Mouse (Mus musculus) heart, postnatal 4 days (tissue): ENCODE results near the gene Lama1. TPM values are rescaled to one million over a fixed set of nuclear protein-coding genes. Genes with fewer than 3 reads are reported as not detected.
A peak's percentile ranks its signal among the peaks of the same experiment; 100 is the strongest.
"Not testable (repeated sequence)": the region's sequence is repeated elsewhere in the genome, so short reads cannot be mapped to it uniquely, and the experiment has no call there.

Experiments
- DNase-seq: peaks from one replicate; pipeline ENCODE4 v3.0.0; 2021
- total RNA-seq, 2 experiments: library from RNA; stranded (reverse); gene quantifications; 2 replicates each; pipeline ENCODE4 v1.2.3; 2021

Gene Lama1
- total RNA-seq, 2 experiments from 2014 or later = 1.8 to 2.0 TPM

DNA sequence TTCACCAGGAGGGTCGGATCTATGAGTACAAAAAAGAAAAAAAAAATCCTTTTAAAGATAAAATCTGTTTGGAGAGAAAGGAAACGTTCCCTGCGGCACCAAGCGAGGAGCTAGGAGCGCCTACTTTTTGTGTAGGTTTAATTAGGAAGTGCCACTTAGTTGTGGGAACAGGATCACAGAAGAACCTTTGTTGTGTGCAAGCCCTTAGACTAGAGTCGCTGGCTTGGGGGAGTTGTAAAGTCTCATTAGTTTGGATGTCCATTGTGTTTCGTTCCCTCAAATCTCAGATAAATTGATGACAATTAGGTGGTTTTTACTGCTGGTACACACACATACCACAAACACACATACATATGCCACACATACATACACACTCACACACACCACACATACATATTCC is 25.0 kb downstream of the Lama1 start:
- no peak for DNase-seq

DNA sequence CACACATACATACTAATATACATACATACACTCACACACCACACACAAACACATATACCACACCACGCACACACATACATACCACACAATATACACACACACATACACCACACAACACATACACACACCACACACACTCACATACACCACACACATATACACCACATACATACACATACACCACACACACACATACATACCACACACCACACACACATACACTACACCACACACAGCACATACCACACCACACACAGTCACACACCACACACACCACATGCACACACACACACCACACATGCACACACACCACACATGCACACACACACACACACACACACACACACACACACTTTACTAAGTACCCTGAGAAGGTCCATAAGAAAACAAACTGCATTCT is 25.5 kb downstream of the Lama1 start:
- no peak for DNase-seq

DNA sequence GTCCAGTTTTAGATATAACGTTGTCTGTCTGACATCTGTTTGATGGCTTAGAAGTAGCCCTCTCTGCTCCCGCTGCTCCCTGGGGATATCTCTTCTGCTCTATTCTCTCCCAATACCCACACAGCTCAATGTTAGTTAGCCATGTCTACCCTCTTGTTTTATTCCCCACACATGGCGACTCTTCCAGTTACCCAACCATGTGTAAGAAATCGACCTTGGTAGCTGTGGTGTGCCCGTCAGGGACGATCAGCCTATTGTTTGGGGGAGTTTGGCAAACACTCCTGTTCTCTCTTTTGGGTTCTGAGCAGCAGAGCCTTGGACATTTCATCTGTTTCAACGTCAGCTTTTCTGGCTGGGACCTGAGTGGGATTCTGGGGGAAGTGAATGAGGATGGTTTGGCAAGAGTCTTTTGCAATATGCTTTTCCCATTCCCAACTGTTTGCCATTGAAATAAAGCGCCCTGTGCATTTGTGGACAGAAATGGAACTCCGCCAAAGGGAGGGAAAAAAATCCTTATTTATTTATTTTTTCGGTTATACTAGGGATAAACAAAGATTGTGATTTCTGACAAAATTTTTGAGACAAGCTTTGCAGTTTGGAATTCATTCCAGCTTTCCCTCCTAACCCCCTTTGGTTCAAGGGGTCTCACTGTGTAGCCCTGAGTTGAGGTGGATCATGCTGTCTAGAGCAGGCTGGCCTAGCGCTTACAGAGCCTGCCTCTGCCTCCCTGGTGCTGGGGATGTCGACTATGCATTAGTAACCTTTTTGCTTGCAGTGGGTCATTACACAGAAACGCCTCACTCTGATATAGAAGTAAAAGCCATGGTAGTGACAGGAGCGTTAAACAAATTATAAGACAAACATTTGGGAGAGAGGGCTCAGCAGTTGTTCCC is 26.4 kb downstream of the Lama1 start:
- no peak for DNase-seq

DNA sequence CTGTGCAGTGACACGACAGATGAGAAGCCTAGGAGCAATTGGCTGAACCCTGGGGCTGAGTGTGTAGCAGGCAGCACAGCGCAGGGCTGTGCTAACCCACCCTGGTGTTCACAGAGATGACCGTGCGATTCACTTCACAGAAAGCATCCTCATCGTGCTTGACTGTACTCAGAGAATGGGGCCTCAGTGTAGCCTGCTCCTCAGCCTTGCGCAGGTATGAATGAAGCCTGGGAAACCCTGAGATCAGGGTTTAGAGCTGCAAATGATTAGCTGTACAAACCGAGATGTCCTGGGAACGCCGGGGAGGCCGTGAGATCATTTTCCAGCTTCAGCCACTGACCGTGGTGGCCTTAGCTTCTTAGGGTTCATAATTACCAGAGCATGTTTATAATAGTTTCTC is 29.5 kb downstream of the Lama1 start:
- no peak for DNase-seq

DNA sequence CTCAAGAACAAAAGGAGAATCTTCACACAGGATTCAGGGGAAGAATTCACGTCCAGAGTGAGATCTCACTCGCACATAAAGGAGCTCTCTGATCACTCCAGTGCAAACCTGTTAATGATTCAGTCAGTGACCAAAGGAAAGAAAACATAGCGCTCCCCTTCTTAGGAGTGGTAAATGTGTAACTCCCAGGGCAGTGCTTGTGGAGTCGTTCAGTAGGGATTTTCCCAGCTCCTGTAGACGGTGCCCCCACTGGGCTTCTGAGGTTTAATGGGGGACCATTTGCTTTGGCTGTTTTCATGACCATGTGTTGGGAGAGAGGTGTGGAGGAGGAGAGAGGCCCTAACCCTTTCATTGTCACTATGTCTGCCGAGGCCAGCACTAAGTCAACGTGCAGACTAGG is 31.7 kb downstream of the Lama1 start:
- DNase-seq = no peak

DNA sequence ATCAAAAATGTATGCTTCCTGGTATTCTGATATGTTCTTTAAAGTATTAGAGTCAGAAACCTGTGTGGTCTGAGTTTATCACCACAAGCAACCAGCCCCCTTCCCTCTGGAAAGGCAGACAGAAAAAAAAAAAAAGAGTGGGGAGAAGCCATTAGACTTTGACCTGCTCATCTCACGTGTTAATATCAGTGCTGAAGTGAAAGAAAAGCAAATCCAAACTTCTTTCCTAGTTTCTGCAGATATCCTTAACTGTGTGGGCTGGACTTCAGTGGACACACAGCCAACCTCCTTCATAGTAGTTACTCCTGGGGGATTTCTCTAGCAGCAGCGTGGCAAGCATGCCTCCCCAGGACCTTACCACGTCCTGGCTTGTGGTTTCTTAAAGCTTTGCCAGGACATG is 34.0 kb downstream of the Lama1 start:
- no peak for DNase-seq

DNA sequence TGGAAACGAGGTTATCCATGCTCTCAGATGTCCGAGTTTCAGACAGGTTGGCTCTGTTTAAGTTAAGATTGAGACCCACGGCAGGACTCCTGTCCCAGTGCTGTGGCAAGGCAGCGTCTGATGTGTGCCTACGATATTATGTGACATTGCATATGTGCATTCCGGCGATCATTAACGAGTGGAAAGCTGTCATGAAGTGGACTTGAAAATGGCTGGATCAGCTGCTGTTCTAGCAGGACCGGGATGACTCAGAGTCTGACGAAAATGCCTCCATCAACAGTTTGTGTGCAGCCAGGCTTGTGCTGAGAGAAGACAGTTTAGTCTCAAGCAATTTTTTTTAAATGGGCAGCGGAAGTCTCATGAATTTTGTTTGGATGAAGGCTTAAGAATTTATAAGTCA is 34.9 kb downstream of the Lama1 start:
- DNase-seq = no peak

DNA sequence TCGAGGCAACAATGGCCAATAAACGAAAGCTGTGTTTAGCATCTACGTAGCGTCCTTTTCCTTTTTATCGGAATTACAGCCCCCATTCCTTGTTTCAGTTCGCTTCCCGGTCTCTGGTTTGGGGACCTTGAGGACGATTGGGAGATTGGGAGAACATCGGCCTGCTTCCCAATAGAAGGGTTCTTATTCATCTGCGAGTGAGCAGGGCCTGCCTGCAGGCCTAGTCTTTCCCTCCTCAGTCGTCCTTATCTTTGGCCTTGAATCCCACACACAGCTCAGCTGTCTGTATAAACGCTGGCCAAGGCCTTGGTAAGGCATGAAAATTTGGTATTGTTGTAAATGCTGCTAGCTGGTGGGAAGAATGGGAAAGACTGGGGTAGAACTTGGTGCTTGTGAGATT is 36.5 kb downstream of the Lama1 start:
- DNase-seq = no peak

DNA sequence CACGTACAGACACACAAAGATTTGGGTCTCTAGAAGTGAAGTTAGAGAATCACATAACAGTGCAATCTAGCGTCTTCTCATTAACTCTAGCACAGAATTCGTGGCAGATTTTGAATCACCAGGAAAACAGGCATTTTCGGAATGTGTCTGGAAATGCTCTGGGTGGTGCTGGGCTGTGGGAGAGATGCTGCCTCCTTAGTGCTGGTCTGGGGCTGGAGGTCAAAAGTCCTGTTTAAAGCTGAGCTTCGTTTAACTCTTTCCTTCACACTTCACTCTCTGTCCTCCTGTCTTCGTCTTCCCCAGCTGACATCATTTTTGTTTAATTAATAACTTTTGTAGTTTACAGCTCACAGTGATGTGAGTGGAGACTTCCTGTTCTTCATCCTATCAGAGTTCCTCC is 38.7 kb downstream of the Lama1 start:
- no peak for DNase-seq

DNA sequence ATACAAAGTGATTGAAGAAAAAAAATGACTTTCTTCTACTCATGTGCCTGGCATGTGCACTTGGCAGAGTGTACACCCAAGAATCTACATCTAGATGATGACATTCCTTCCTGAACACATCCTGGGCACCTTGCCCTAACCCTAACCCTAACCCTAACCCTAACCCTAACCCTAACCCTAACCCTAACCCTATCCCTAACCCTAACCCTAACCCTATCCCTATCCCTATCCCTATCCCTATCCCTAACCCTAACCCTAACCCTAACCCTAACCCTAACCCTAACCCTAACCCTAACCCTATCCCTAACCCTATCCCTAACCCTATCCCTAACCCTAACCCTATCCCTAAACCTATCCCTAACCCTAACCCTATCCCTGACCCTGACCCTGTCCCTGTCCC is 44.2 kb downstream of the Lama1 start:
- not testable (repeated sequence) for DNase-seq

DNA sequence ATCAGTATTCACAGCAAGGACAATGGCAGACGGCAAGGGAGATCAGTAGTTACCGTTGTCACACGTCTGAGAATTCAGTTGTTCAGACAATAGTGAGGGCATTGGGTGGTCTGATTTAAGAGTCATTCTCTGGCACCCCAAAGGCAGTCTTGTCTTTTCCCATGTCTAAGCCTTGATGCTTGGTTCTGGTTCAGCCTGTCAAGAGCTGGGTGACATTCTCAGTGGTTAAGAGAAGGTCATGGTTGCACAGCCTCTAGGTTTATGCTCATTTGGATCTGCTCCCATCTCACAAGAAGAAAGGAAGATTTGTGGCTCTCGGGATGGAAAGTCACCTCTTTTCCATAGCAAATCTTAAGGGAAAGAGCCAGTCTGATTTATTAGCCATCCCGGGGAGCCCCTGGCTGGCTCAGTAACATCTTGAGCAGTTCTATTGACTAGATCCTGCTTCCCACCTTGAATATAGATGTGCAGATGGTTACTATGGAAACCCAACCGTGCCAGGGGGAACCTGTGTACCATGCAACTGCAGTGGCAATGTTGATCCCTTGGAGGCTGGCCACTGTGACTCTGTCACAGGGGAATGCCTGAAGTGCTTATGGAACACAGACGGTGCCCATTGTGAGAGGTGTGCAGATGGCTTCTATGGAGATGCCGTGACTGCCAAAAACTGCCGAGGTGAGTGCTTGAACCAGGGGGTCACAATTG is 67.3 kb downstream of the Lama1 start:
- no peak for DNase-seq

DNA sequence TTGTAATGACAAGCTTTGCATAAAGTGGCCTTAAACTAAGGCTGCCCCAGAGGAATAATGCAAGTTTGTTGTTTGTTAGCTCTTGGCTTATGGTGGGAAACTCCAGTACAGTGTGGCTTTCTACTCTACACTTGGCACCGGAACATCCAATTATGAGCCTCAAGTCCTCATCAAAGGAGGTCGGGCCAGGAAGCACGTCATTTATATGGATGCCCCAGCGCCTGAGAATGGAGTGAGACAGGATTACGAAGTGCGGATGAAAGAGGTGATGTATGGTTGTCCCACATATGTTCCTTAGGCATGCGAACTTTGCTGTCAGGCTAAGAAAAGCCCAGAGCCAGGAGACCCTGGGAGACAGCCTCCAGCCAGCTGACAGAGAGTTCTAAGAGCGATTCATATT is 76.5 kb downstream of the Lama1 start:
- DNase-seq = no peak

DNA sequence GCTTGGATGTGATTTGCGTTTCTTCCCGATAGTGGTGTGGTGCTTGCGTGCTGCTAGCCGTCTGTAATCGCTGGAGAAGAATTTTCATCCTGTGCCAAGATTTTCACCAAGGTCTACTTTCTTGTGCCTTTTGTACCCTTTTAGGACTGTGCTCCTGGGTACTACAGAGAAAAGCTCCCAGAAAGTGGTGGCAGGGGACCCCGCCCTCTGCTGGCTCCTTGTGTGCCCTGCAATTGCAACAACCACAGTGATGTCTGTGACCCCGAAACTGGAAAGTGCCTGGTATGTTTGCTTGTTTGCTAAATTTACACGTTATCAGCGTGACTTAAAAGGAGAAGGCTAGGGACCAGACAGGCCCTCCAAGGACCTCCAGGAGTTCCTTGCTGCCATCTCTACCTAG is 79.7 kb downstream of the Lama1 start:
- DNase-seq = peak; percentile 26

DNA sequence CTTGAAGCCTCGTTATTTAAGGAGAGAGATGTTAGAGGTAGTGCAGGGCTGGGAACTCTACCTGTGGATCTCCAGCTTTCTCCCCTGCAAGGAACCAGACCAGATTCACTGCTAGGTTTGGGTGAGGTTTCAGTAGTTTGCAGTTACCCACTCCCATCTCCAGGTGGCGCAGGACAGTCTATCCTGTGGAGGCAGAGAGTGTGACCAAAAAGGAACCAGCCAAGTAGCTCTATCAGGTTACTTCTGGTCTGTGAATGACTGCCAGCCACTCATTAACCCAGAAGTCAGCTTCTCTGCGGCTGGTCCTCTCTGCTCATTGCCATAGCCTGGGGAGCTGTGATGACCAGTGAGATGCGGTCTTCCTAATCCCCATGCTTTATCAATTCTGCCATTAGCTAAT is 82.8 kb downstream of the Lama1 start:
- DNase-seq = peak; percentile 27

DNA sequence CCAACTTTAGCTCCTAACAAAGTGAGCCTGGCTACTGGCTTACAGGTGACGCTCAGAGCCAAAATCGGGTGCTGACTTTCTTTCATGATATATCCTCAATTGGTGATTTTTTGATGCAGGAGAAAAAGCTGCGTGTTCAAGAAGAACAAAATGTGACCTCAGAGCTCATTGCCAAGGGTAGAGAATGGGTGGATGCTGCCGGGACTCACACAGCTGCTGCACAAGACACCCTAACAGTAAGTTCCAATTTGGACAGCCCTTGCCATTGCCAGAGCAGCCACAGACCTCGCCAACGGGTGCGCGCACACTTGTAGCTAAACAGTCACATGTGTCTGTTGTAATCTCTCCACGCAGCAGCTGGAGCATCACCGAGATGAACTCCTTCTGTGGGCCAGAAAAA is 94.0 kb downstream of the Lama1 start:
- DNase-seq = no peak

DNA sequence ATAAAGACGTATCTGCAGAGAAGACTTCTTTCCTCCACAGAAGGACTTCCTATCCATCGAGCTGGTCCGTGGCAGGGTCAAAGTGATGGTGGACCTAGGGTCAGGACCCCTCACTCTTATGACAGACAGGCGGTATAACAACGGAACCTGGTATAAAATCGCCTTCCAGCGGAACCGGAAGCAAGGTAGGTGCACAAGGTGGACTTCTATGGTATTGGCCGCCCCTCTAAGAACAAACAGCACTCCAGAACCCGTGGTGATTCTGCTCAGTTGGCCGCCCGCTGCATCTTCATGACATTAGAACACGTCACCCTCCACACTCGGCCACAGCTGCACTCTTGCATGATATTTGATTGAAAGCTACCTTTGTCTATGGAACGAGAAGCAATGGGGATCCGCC is 112.1 kb downstream of the Lama1 start:
- DNase-seq = no peak

DNA sequence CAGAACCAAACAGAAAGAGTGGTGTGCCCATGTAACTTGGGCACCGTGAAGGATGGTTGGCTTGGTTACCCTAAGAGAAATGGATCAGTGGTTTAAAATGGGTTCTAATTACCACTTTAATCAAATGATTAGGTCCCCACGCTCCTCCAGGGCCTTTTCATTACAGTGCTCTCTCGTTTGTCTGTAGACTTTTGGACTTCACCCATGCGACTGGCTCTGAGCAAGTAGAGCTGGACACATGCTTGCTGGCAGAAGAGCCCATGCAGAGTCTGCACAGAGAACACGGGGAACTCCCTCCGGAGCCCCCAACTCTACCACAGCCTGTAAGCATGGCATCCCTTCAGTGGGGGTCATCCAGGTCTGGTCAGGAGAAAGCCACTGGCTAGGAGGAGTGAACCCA is 116.6 kb downstream of the Lama1 start:
- DNase-seq = no peak

DNA sequence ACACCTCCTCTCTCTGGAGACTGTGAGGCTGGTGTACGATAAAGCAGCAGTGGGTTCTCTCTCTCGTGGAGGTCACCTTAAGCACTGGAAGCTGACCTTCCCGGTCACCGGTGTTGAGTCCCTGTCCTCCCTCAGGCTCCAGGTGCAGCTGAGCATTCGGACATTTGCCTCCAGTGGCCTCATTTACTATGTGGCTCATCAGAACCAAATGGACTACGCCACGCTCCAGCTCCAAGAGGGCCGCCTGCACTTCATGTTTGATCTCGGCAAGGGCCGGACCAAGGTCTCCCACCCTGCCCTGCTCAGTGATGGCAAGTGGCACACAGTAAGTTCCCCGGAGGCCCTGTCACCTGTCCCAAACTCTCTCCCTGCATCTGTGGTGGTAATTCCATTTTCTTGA is 118.7 kb downstream of the Lama1 start:
- DNase-seq = no peak

DNA sequence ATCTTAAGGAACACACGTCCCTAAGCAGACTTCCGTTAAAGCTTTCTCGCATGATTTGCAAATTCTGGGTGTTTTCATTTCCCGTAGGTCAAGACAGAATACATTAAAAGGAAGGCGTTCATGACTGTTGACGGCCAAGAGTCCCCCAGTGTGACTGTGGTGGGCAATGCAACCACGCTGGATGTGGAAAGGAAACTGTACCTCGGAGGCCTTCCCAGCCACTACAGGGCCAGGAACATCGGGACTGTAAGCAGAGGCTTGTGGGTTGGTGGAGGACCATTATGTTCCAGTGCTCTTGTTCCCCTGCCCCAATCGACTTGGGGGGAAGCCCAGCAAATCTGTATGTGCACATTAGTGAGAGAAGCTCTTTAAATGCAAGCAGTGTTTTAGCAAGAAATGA is 119.9 kb downstream of the Lama1 start:
- no peak for DNase-seq

DNA sequence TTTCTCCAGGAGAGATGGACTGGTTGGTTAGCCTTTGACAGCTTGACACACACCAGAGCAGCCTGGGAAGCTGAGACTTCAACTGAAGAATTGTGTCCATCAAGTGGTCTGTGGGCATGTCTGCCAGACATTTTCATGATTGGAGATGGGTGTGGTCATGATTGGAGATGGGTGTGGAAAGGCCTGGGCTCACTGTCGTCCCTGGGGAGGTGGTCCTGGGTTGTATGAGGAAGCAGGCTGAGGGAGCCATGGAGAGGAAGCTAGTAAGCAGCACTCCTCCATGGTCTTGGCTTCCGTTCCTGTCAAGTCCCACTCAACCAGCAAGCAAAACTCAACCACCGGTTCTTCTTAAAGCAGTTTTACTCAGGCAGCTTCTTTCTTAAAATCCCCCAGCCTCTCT is 130.4 kb downstream of the Lama1 start:
- no peak for DNase-seq

DNA sequence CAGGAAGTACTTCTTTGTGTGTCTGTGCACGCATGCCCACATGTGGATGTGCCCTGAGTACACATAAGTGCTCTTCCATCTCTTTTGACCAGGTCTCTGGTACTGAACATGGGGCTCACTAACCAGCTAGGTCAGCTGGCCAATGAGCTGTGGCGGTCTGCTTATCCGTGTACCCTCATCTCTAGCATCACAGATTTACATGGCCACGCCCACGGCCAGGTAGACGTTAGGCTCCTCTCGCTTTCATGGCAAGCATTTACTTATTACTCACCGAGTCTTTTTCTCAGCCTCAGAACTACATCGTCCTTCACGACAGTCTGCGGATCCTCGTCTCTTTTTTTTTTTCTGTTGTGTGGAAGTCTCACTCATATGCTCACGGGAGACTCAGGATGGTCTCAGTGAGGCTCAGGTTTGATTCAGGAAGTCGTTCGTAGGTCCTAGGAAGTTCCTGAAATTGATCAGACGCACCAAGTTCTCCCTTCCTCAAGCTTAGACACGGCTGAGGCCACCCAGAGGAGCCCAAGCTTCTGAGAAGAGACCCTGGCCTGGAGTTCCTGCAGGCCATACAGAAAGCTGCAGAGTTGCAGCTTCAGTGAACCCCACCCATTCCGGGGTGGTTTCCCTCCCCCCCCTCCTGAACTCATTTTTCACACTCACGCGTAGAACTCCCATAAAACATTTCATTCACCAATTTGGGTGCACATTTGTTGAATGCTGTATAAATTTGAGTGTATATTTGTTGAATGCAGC is 139.3 kb downstream of the Lama1 start:
- no peak for DNase-seq

DNA sequence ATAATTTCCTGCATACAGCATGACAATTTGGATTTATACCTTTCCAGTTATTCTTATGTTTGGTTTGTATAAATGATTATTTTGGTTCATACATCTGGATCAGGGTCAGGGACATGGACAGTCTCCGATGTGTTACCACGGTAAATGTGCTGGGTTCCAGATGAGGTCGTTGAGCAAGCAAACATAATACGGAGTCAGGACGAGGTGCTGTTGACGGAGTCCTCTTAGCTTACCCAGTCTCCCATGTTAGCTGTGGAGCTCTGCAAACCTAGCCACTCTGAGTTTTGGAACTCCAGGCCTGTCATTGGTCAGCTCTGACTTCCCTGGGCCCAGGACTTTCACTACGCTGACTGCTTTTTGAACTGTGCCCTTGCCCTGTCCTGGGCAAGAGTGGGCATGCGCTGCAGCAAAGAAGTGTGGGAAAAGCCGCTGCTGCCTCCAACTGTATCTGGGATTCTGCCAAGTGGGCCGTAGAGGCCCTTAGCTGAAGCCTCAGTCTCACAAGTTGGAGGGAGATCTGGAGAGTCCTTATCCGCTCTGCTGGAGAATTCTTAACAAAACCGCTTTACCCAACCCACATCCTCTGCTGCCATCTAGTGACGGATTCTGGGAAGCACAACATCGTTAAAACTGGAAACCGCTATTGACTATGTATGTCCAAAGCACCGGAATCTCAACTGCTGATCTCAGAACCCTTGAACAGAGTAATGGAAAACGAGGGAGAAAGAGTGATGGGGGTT is 140.5 kb downstream of the Lama1 start:
- peak; percentile 76 for DNase-seq

DNA sequence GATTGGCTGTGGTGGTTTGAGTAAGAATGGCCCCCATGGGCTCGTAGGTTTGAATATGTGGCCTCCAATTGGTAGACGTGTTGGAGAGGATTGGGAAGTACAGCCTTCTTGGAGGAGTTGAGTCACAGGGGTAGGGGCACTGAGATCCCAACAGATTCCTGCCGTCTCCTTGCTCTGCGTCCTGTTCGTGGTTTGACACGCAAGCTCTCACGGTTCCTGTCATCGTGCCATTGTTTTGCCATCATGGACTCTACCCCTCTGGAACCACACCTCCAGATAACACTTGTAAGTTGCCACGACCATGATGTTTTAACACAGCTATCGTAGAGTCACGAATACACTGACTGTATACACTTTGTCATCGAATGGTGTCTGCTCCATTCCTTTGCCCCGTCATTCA is 141.9 kb downstream of the Lama1 start:
- no peak for DNase-seq
